Mouse (Mus musculus) granulocyte monocyte progenitor cell, adult 5-6 weeks (primary cell): ENCODE results near the gene Mus81. TPM values are rescaled to one million over a fixed set of nuclear protein-coding genes. Genes with fewer than 3 reads are reported as not detected.

Source experiments
- ATAC-seq: replicated peaks from 2 replicates; pipeline ENCODE4 v1.8.0; 2016; ENCODE audit warnings: mild to moderate bottlenecking, moderate TSS enrichment, inconsistent platforms; ENCODE audit not compliant: poor library complexity, severe bottlenecking
- total RNA-seq, 2 experiments: library from RNA; stranded (forward) in 1 of 2; stranded (reverse) in 1 of 2; fragments of 200-712, 200-1000 nt in 1 of 2; fragments of >200 nt in 1 of 2; fragmentation: Nextera tagmentation in 1 of 2; gene quantifications; 2 replicates each; pipeline ENCODE4 v1.2.3; 2014 to 2017

Gene Mus81
- total RNA-seq, 2 experiments from 2014 or later = 9.4 to 39.7 TPM

GRCm38 (mm10) chr19:5448354-5449150, 39.6 kb downstream of the Mus81 start:
- ATAC-seq = peak; percentile 57

DNA sequence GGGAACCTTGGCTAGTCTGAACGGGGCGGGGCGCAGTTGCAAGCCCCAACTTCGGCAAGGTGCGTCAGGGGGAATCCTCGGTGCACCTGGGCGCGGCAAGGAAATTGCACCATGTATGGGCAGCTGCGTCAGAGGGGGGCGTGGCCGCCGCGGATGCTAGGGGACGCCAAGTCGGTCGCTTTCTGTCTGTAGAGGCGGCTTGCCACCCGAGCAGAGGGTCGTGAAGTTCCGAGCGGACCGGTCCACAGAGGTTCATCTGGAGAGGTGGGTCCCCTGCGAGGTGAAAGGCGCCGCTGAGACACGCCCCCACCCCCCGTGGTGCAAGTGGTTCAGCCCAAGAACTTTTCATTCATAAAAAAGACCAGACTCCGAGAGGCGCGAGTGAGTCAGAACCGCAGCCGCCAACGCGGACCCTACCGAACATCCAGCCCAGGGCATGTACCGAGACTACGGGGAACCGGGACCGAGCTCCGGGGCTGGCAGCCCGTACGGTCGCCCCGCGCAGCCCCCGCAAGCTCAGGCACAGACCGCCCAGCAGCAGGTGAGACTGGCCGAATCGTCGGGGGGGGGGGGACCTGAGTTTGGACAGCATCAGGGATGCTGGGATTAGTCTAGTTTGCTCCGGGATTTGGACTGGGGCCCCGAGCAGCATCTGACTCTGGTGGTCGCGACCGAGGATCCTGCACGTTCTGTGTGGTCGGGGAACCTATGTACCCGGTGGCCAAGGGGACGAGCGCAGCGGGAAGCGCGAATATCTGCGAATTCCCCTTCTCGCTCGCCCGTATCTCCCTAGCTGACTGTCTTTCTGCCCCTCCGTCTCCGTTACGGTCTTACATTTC, 40.5 kb downstream of the Mus81 start, which contains the start of gene Fosl1:
Gene Fosl1 (plus strand): TSS at position 33 of the 839 bp plus-strand sequence.
- ATAC-seq = peak; percentile 65

GRCm38 (mm10) chr19:5445747-5446146, 42.5 kb downstream of the Mus81 start:
- ATAC-seq = no peak

DNA sequence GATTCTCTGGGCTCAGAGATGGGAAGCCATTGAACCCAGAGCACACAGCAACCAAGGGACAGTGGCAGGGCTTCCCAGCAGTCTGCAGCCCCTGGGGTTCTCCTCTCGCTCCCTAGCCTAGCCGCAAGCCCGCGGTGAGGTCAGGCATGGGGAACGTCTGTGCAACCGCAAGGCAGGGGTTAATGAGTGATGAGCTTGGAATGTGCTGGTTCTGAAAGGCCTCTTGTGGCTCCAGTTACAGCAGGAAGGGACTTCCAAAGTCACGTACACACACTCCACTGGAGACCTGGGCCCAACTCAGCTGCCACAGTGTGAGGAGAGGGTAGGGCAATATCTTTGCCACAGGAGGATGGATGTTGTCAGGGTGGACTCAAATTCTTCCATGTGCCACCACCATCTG, 43.2 kb downstream of the Mus81 start:
- no peak for ATAC-seq

GRCm38 (mm10) chr19:5444371-5444908, 43.8 kb downstream of the Mus81 start:
- ATAC-seq = peak; percentile 70

GRCm38 (mm10) chr19:5433951-5434350, 54.3 kb downstream of the Mus81 start:
- ATAC-seq = no peak

DNA sequence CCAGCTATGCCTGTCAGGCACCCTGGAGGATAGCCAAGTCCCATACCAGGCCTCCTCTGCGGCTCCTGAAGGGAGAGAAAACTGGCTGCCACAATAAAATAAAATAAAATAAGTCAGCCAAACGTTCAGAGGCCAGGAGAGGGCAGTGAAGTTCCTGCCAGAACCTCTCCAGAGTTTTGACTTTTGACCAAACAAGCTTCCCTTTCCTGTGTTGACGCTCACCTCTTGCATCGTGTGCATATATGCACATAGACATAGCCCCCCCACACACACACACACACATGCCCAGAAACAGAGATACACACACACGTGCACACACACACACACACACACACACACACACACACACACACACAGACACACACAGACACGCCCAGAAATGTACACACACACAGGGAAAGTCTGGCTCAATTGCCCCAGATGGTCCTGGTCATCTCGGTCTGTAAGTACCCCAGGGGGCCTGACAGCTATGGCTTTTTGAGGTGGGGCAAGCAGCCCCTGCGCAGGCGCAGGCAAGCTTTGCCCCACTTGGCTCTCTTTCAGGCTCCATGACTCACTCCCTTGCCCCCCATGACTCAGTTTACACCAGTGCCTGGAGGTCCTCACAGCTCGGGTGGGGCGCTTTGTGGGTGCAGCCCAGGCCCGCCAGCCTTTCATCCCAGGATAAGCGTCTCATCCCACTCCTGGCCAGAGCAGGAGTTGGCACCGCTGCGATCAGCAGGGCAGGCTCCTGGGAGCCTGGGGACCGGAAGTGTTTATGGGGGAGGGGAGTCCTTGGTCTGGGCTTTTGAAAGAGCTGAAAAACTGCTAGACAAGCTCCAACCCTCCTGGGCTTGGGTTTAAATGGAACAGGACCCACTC, 55.0 kb downstream of the Mus81 start:
- ATAC-seq = peak; percentile 66

Other genes starting within 250 kb of the Mus81 start
- gene Pacs1, start 215.3 kb downstream of the Mus81 start, total RNA-seq (2014; fragmentation: Nextera tagmentation) = 13.5 and 22.1 TPM in 2 replicates
- 6.5 and 8.0 TPM in 2 replicates for gene Pacs1, start 215.3 kb downstream of the Mus81 start, total RNA-seq (2017)
- gene Sf3b2, start 192.9 kb downstream of the Mus81 start, total RNA-seq (2014; fragmentation: Nextera tagmentation) = 177 and 181 TPM in 2 replicates
- 224 and 247 TPM in 2 replicates for gene Sf3b2, start 192.9 kb downstream of the Mus81 start, total RNA-seq (2017)
- not detected in 2 replicates for gene Gal3st3, start 190.1 kb downstream of the Mus81 start, total RNA-seq (2014; fragmentation: Nextera tagmentation)
- not detected in 2 replicates for gene Gal3st3, start 190.1 kb downstream of the Mus81 start, total RNA-seq (2017)
- not detected in 2 replicates for gene Catsper1, start 152.7 kb downstream of the Mus81 start, total RNA-seq (2014; fragmentation: Nextera tagmentation)
- not detected in 2 replicates for gene Catsper1, start 152.7 kb downstream of the Mus81 start, total RNA-seq (2017)
- not detected in 2 replicates for gene Cst6, start 138.8 kb downstream of the Mus81 start, total RNA-seq (2014; fragmentation: Nextera tagmentation)
- not detected in 2 replicates for gene Cst6, start 138.8 kb downstream of the Mus81 start, total RNA-seq (2017)
- 52.8 and 54.1 TPM in 2 replicates for gene Eif1ad, start 121.7 kb downstream of the Mus81 start, total RNA-seq (2014; fragmentation: Nextera tagmentation)
- 69.4 and 72.2 TPM in 2 replicates for gene Eif1ad, start 121.7 kb downstream of the Mus81 start, total RNA-seq (2017)
- gene Banf1, start 121.2 kb downstream of the Mus81 start, total RNA-seq (2014; fragmentation: Nextera tagmentation) = 526 and 559 TPM in 2 replicates
- gene Banf1, start 121.2 kb downstream of the Mus81 start, total RNA-seq (2017) = 84.9 and 130 TPM in 2 replicates
- gene Sart1, start 99.7 kb downstream of the Mus81 start, total RNA-seq (2014; fragmentation: Nextera tagmentation) = 86.2 and 138 TPM in 2 replicates
- gene Sart1, start 99.7 kb downstream of the Mus81 start, total RNA-seq (2017) = 63.2 and 78.7 TPM in 2 replicates
- not detected in 2 replicates for gene Tsga10ip, start 85.9 kb downstream of the Mus81 start, total RNA-seq (2014; fragmentation: Nextera tagmentation)
- gene Tsga10ip, start 85.9 kb downstream of the Mus81 start, total RNA-seq (2017) = 1.9 TPM in 1 of 2 replicates, not detected in the other
- 160 and 218 TPM in 2 replicates for gene Drap1, start 63.4 kb downstream of the Mus81 start, total RNA-seq (2014; fragmentation: Nextera tagmentation)
- gene Drap1, start 63.4 kb downstream of the Mus81 start, total RNA-seq (2017) = 119 and 145 TPM in 2 replicates
- 30.1 and 32.7 TPM in 2 replicates for gene AI837181, start 63.3 kb downstream of the Mus81 start, total RNA-seq (2014; fragmentation: Nextera tagmentation)
- 10.9 and 12.2 TPM in 2 replicates for gene AI837181, start 63.3 kb downstream of the Mus81 start, total RNA-seq (2017)
- 0.32 TPM in 1 of 2 replicates, not detected in the other for gene Fosl1, start 40.9 kb downstream of the Mus81 start, total RNA-seq (2014; fragmentation: Nextera tagmentation)
- 0.57 TPM in 1 of 2 replicates, not detected in the other for gene Fosl1, start 40.9 kb downstream of the Mus81 start, total RNA-seq (2017)
- 0.68 and 1.9 TPM in 2 replicates for gene Ccdc85b, start 30.5 kb downstream of the Mus81 start, total RNA-seq (2014; fragmentation: Nextera tagmentation)
- 2.5 and 4.1 TPM in 2 replicates for gene Ccdc85b, start 30.5 kb downstream of the Mus81 start, total RNA-seq (2017)
- gene Fibp, start 27.8 kb downstream of the Mus81 start, total RNA-seq (2014; fragmentation: Nextera tagmentation) = 33.6 and 94.2 TPM in 2 replicates
- gene Fibp, start 27.8 kb downstream of the Mus81 start, total RNA-seq (2017) = 112 and 122 TPM in 2 replicates
- 1.1 TPM in 1 of 2 replicates, not detected in the other for gene Ctsw, start 19.9 kb downstream of the Mus81 start, total RNA-seq (2014; fragmentation: Nextera tagmentation)
- gene Ctsw, start 19.9 kb downstream of the Mus81 start, total RNA-seq (2017) = not detected in 2 replicates
- not detected in 2 replicates for gene Efemp2, start 14.4 kb downstream of the Mus81 start, total RNA-seq (2014; fragmentation: Nextera tagmentation)
- gene Efemp2, start 14.4 kb downstream of the Mus81 start, total RNA-seq (2017) = 1.6 TPM in 1 of 2 replicates, not detected in the other
- gene Cfl1, start 2.1 kb upstream of the Mus81 start, total RNA-seq (2014; fragmentation: Nextera tagmentation) = 1,243 and 1,245 TPM in 2 replicates
- 1,162 and 1,185 TPM in 2 replicates for gene Cfl1, start 2.1 kb upstream of the Mus81 start, total RNA-seq (2017)
- 2.8 TPM in 1 of 2 replicates, not detected in the other for gene 1700020D05Rik, start 15.4 kb upstream of the Mus81 start, total RNA-seq (2014; fragmentation: Nextera tagmentation)
- gene 1700020D05Rik, start 15.4 kb upstream of the Mus81 start, total RNA-seq (2017) = not detected in 2 replicates
- 4.9 and 5.7 TPM in 2 replicates for gene Snx32, start 22.1 kb upstream of the Mus81 start, total RNA-seq (2014; fragmentation: Nextera tagmentation)
- gene Snx32, start 22.1 kb upstream of the Mus81 start, total RNA-seq (2017) = 1.1 and 1.7 TPM in 2 replicates
- not detected in 2 replicates for gene Ovol1, start 72.2 kb upstream of the Mus81 start, total RNA-seq (2014; fragmentation: Nextera tagmentation)
- gene Ovol1, start 72.2 kb upstream of the Mus81 start, total RNA-seq (2017) = not detected in 2 replicates
- 5.7 and 17.5 TPM in 2 replicates for gene Ap5b1, start 79.6 kb upstream of the Mus81 start, total RNA-seq (2014; fragmentation: Nextera tagmentation)
- gene Ap5b1, start 79.6 kb upstream of the Mus81 start, total RNA-seq (2017) = 7.5 and 10.4 TPM in 2 replicates
- gene Rnaseh2c, start 113.5 kb upstream of the Mus81 start, total RNA-seq (2014; fragmentation: Nextera tagmentation) = 78.4 and 114 TPM in 2 replicates
- 37.7 and 140 TPM in 2 replicates for gene Rnaseh2c, start 113.5 kb upstream of the Mus81 start, total RNA-seq (2017)
- gene Kat5, start 121.8 kb upstream of the Mus81 start, total RNA-seq (2014; fragmentation: Nextera tagmentation) = 27.9 and 52.2 TPM in 2 replicates
- 60.2 and 82.3 TPM in 2 replicates for gene Kat5, start 121.8 kb upstream of the Mus81 start, total RNA-seq (2017)
- 37.1 and 46.4 TPM in 2 replicates for gene Rela, start 149.1 kb upstream of the Mus81 start, total RNA-seq (2014; fragmentation: Nextera tagmentation)
- gene Rela, start 149.1 kb upstream of the Mus81 start, total RNA-seq (2017) = 25.4 and 31.7 TPM in 2 replicates
- gene Sipa1, start 175.3 kb upstream of the Mus81 start, total RNA-seq (2014; fragmentation: Nextera tagmentation) = 56.8 and 65.9 TPM in 2 replicates
- gene Sipa1, start 175.3 kb upstream of the Mus81 start, total RNA-seq (2017) = 17.3 and 20.8 TPM in 2 replicates
- 23.0 and 30.4 TPM in 2 replicates for gene Map3k11, start 200.3 kb upstream of the Mus81 start, total RNA-seq (2014; fragmentation: Nextera tagmentation)
- 21.9 and 22.2 TPM in 2 replicates for gene Map3k11, start 200.3 kb upstream of the Mus81 start, total RNA-seq (2017)
- gene Pcnx3, start 200.5 kb upstream of the Mus81 start, total RNA-seq (2014; fragmentation: Nextera tagmentation) = 35.2 and 46.8 TPM in 2 replicates
- 12.6 and 22.7 TPM in 2 replicates for gene Pcnx3, start 200.5 kb upstream of the Mus81 start, total RNA-seq (2017)
- not detected in 2 replicates for gene Kcnk7, start 216.0 kb upstream of the Mus81 start, total RNA-seq (2014; fragmentation: Nextera tagmentation)
- gene Kcnk7, start 216.0 kb upstream of the Mus81 start, total RNA-seq (2017) = not detected in 2 replicates
- gene Ehbp1l1, start 237.9 kb upstream of the Mus81 start, total RNA-seq (2014; fragmentation: Nextera tagmentation) = 23.2 and 29.5 TPM in 2 replicates
- 30.6 and 41.6 TPM in 2 replicates for gene Ehbp1l1, start 237.9 kb upstream of the Mus81 start, total RNA-seq (2017)
- gene Fam89b, start 241.3 kb upstream of the Mus81 start, total RNA-seq (2014; fragmentation: Nextera tagmentation) = 37.4 and 41.7 TPM in 2 replicates
- 20.9 and 31.8 TPM in 2 replicates for gene Fam89b, start 241.3 kb upstream of the Mus81 start, total RNA-seq (2017)